Mouse (Mus musculus): ENCODE measurements around the gene Ppp1r36.
A peak's percentile ranks its signal among the peaks of the same experiment; 100 is the strongest.
"Not testable (repeated sequence)": the region's sequence is repeated elsewhere in the genome, so short reads cannot be mapped to it uniquely, and the experiment has no call there.

Ppp1r36 gene

GRCm38 (mm10) chr12:76448127-76448526 lies 30.8 kb downstream of the Ppp1r36 start:
- no peak for DNase-seq (ENCODE audit: low spot score)

- no peak for DNase-seq (ENCODE audit: low spot score)
Measured at GRCm38 (mm10) chr12:76452203-76452602, 34.9 kb downstream of the Ppp1r36 start.

- not testable (repeated sequence) for DNase-seq (ENCODE audit: low spot score)
Measured at GRCm38 (mm10) chr12:76458445-76458844, 41.1 kb downstream of the Ppp1r36 start.

- DNase-seq (ENCODE audit: low spot score): peak; percentile 70
Measured at GRCm38 (mm10) chr12:76459032-76459431, 41.7 kb downstream of the Ppp1r36 start.

GRCm38 (mm10) chr12:76463391-76463790 lies 46.1 kb downstream of the Ppp1r36 start:
- peak; percentile 50 for DNase-seq (ENCODE audit: low spot score)

- no peak for DNase-seq (ENCODE audit: low spot score)
Measured at GRCm38 (mm10) chr12:76464651-76465252, 47.4 kb downstream of the Ppp1r36 start.

- no peak for DNase-seq (ENCODE audit: low spot score)
Measured at GRCm38 (mm10) chr12:76466651-76467050, 49.3 kb downstream of the Ppp1r36 start.

GRCm38 (mm10) chr12:76467256-76467655 lies 49.9 kb downstream of the Ppp1r36 start:
- no peak for DNase-seq (ENCODE audit: low spot score)

- DNase-seq (ENCODE audit: low spot score): no peak
Measured at GRCm38 (mm10) chr12:76472046-76472445, 54.7 kb downstream of the Ppp1r36 start.

- DNase-seq (ENCODE audit: low spot score): no peak
Measured at GRCm38 (mm10) chr12:76473562-76474245, 56.4 kb downstream of the Ppp1r36 start.

- DNase-seq (ENCODE audit: low spot score): no peak
Measured at GRCm38 (mm10) chr12:76474246-76474583, 56.9 kb downstream of the Ppp1r36 start.

GRCm38 (mm10) chr12:76474802-76475201 lies 57.5 kb downstream of the Ppp1r36 start:
- no peak for DNase-seq (ENCODE audit: low spot score)

GRCm38 (mm10) chr12:76476146-76476545 lies 58.8 kb downstream of the Ppp1r36 start:
- DNase-seq (ENCODE audit: low spot score): no peak

- no peak for DNase-seq (ENCODE audit: low spot score)
Measured at GRCm38 (mm10) chr12:76478309-76479023, 61.1 kb downstream of the Ppp1r36 start.

- no peak for DNase-seq (ENCODE audit: low spot score)
Measured at GRCm38 (mm10) chr12:76479174-76479573, 61.8 kb downstream of the Ppp1r36 start.

GRCm38 (mm10) chr12:76479836-76480495 lies 62.6 kb downstream of the Ppp1r36 start:
- DNase-seq (ENCODE audit: low spot score): no peak

GRCm38 (mm10) chr12:76482446-76482845 lies 65.1 kb downstream of the Ppp1r36 start:
- no peak for DNase-seq (ENCODE audit: low spot score)

- no peak for DNase-seq (ENCODE audit: low spot score)
Measured at GRCm38 (mm10) chr12:76482948-76483347, 65.6 kb downstream of the Ppp1r36 start.

- no peak for DNase-seq (ENCODE audit: low spot score)
Measured at GRCm38 (mm10) chr12:76484881-76485280, 67.5 kb downstream of the Ppp1r36 start.

- DNase-seq (ENCODE audit: low spot score): no peak
Measured at GRCm38 (mm10) chr12:76485381-76485780, 68.0 kb downstream of the Ppp1r36 start.

- DNase-seq (ENCODE audit: low spot score): no peak
Measured at GRCm38 (mm10) chr12:76486943-76487342, 69.6 kb downstream of the Ppp1r36 start.
